Mouse (Mus musculus): ENCODE measurements around the gene Cntnap1.
"Not testable (repeated sequence)": the region's sequence is repeated elsewhere in the genome, so short reads cannot be mapped to it uniquely, and the experiment has no call there.

DNA sequence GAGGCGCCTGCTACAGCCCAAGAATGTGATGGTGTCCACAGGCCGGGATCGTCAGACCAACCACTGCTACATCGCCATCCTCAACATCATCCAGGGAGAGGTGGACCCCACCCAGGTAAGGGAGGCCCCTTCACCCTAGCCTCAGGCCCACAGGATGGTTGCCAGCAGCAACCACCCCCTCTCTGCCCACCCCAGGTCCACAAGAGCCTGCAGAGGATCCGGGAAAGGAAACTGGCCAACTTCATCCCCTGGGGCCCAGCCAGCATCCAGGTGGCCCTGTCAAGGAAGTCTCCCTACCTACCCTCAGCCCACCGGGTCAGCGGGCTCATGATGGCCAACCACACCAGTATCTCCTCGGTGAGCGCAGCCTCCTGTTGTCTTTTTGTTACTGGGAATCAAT, 45.3 kb upstream of the Cntnap1 start:
- TF ChIP-seq HCFC1 (IDR thresholded peaks at IDR 0.05; ENCODE audit: borderline replicate concordance, insufficient read depth, low read length); ZNF384 (IDR thresholded peaks at IDR 0.05; ENCODE audit: low read depth, low read length): not testable (repeated sequence)
